Mouse (Mus musculus) testis, adult 2 months (tissue): ENCODE results near the gene Tpst1.

Experiments used
- CTCF ChIP-seq: fragments of 200-500 bp; IDR thresholded peaks from 2 replicates; pipeline ENCODE4 v1.5.1; 2012; ENCODE audit warnings: low read depth, mild to moderate bottlenecking, inconsistent platforms, low read length, moderate library complexity; ENCODE audit not compliant: control insufficient read depth, insufficient read depth, insufficient replicate concordance
- POLR2A ChIP-seq: fragments of 200-500 bp; IDR thresholded peaks from 2 replicates; pipeline ENCODE4 v1.6.1; 2012; ENCODE audit warnings: low read depth, mild to moderate bottlenecking, inconsistent platforms, low read length, moderate library complexity; ENCODE audit not compliant: control insufficient read depth

GRCm38 (mm10) chr5:130120904-130121303 lies 47.8 kb downstream of the Tpst1 start:
- TF ChIP-seq CTCF (no peak), POLR2A (no peak)
